ENCODE assay signal across 30 mouse cellular contexts in the genomic region with DNA sequence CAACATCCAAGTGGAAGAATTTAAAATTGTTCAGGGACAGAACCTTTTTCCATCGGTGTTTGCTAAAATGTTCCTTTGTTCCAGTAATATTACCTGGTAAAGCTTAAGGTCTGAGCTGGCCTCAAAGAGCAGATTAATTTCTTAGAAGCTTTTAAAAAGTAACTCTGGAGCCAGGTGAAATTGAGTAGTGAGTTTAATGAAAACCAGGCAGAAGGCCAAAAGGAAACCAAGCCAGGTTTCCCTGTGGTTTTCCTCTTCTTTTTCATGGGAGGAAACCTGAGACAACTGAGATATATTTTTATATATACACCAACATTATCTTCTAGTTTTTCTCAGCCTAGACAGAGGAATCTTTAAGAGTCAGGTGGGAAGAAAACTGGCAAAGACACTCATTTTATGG. TPM values are rescaled to one million over a fixed set of nuclear protein-coding genes. Genes with fewer than 3 reads are reported as not detected.
DNase-seq lines count a peak whose midpoint lies in the region; ATAC-seq and TF ChIP-seq lines count a peak whose summit lies in the region.
"Had no signal": no experiment of that assay in that cellular context is flagged by ENCODE, and none has a peak within 500 bp of the region (broad histone marks: within the 10 kb centered on the region; RNA-seq: fewer than 3 reads in every experiment).

No protein-coding gene starts in this region.

- TF ChIP-seq POLR2A in kidney, adult 2 months (IDR thresholded peaks at IDR 0.05; ENCODE audit: low read depth, low read length), result no peak

- 48% methylated on average over 1 of the region's 1 CpGs for WGBS in kidney, adult 2 months
- WGBS in embryonic facial prominence, embryonic 11.5 days, result 68% methylated on average over 1 of the region's 1 CpGs
- WGBS in limb, embryonic 12.5 days, result 38% methylated on average over 1 of the region's 1 CpGs

- H3K4me3 ChIP-seq in kidney, adult 2 months (ENCODE audit: insufficient read depth, low read depth, low read length), result no peak overlapping the region
- H3K4me3 ChIP-seq in embryonic facial prominence, embryonic 11.5 days (ENCODE audit: low read depth, low read length), result no peak overlapping the region
- no peak overlapping the region for H3K4me3 ChIP-seq in limb, embryonic 12.5 days (replicated peaks)
- H3K4me3 ChIP-seq: erythroblast, embryonic 14.5 days; heart, embryonic 10.5 days; heart, embryonic 15.5 days; layer of hippocampus, adult 2 months; myocyte; neural tube, embryonic 12.5 days had no signal

- H3K4me2 ChIP-seq in embryonic facial prominence, embryonic 11.5 days (ENCODE audit: low read depth, low read length), result no peak overlapping the region
- no peak overlapping the region for H3K4me2 ChIP-seq in limb, embryonic 12.5 days
- H3K4me2 ChIP-seq: heart, embryonic 15.5 days; midbrain, embryonic 11.5 days; neural tube, embryonic 12.5 days had no signal

- H3K9me3 ChIP-seq in embryonic facial prominence, embryonic 11.5 days (replicated peaks; ENCODE audit: control insufficient read depth, low read length), result no peaks in the 10 kb centered on the region
- no peaks in the 10 kb centered on the region for H3K9me3 ChIP-seq in limb, embryonic 12.5 days
- H3K9me3 ChIP-seq: heart, embryonic 10.5 days; heart, embryonic 15.5 days; neural tube, embryonic 12.5 days had no signal

- no peaks in the 10 kb centered on the region for H3K27me3 ChIP-seq in kidney, adult 2 months (replicated peaks; ENCODE audit: control insufficient read depth, insufficient read depth, low read length)
- no peaks in the 10 kb centered on the region for H3K27me3 ChIP-seq in embryonic facial prominence, embryonic 11.5 days (ENCODE audit: control insufficient read depth, insufficient read depth, low read length)
- no peaks in the 10 kb centered on the region for H3K27me3 ChIP-seq in limb, embryonic 12.5 days
- H3K27me3 ChIP-seq: heart, embryonic 15.5 days; neural tube, embryonic 12.5 days had no signal

- ATAC-seq in embryonic facial prominence, embryonic 11.5 days (replicated peaks; ENCODE audit: insufficient number of reproducible peaks, low FRiP score, low TSS enrichment, low read depth), result no peak
- ATAC-seq in limb, embryonic 12.5 days (ENCODE audit: insufficient number of reproducible peaks, insufficient read depth, low FRiP score, low TSS enrichment, low read depth), result no peak
- ATAC-seq in cerebellum, adult (ENCODE audit: insufficient number of reproducible peaks, low FRiP score, low TSS enrichment), result no peak
- ATAC-seq: CD4-positive, CD25-positive, alpha-beta regulatory T cell, adult 4 months; forebrain, postnatal 0 days; hindbrain, embryonic 16.5 days; midbrain, embryonic 16.5 days had no signal

- H3K9ac ChIP-seq in embryonic facial prominence, embryonic 11.5 days (replicated peaks; ENCODE audit: low read length), result no peak overlapping the region
- no peak overlapping the region for H3K9ac ChIP-seq in limb, embryonic 12.5 days (replicated peaks)
- H3K9ac ChIP-seq: forebrain, postnatal 0 days; heart, embryonic 15.5 days; liver, embryonic 14.5 days; neural tube, embryonic 12.5 days had no signal

- no peak overlapping the region for H3K27ac ChIP-seq in kidney, adult 2 months (ENCODE audit: insufficient read depth, low read depth, low read length)
- H3K27ac ChIP-seq in embryonic facial prominence, embryonic 11.5 days (replicated peaks; ENCODE audit: low read depth, low read length), result no peak overlapping the region
- peak overlapping the region; percentile 84 for H3K27ac ChIP-seq in limb, embryonic 12.5 days
- H3K27ac ChIP-seq: heart, embryonic 10.5 days; layer of hippocampus, adult 2 months; liver, embryonic 14.5 days; neural tube, embryonic 12.5 days; stomach, postnatal 0 days had no signal

- peaks cover 8% of the 10 kb centered on the region for H3K36me3 ChIP-seq in kidney, adult 2 months (ENCODE audit: control insufficient read depth, insufficient read depth, low read length)
- H3K36me3 ChIP-seq in embryonic facial prominence, embryonic 11.5 days (replicated peaks; ENCODE audit: control insufficient read depth, insufficient read depth, low read depth, low read length), result no peaks in the 10 kb centered on the region; the same call in none of the 2 replicates
- H3K36me3 ChIP-seq in limb, embryonic 12.5 days, result peaks cover 93% of the 10 kb centered on the region

- H3K4me1 ChIP-seq in kidney, adult 2 months (ENCODE audit: control insufficient read depth, insufficient read depth, low read length), result peaks cover 15% of the 10 kb centered on the region
- no peaks in the 10 kb centered on the region for H3K4me1 ChIP-seq in embryonic facial prominence, embryonic 11.5 days (ENCODE audit: control insufficient read depth, insufficient read depth, low read length)
- H3K4me1 ChIP-seq in limb, embryonic 12.5 days (replicated peaks), result peaks cover 17% of the 10 kb centered on the region
- H3K4me1 ChIP-seq: heart, embryonic 10.5 days; neural tube, embryonic 12.5 days had no signal

- no peak for TF ChIP-seq CTCF in kidney, adult 2 months (conservative IDR thresholded peaks at IDR 0.05; ENCODE audit: insufficient read depth, insufficient read length, low read depth, low read length)

- DNase-seq in kidney, adult 2 months, result peak; percentile 77
- DNase-seq in kidney, postnatal 10 days, result no peak
- peak; percentile 44 for DNase-seq in 3T3-L1 (ENCODE audit: low read depth, low spot score)
- peak; percentile 33 for DNase-seq in embryonic facial prominence, embryonic 11.5 days (ENCODE audit: low spot score)
- DNase-seq in layer of hippocampus, adult 9-10 months (ENCODE audit: low spot score), result no peak
- DNase-seq in retina, embryonic 14.5 days (ENCODE audit: low spot score), result no peak
- DNase-seq: adrenal gland, postnatal 25 days; forebrain, postnatal 0 days; gastrocnemius, postnatal 10 days; kidney, adult 8-10 months; kidney, postnatal 14 days; lung, adult 2 months; lung, postnatal 10 days; right cerebral cortex, postnatal 4 days; thymus, adult 2 months; thymus, postnatal 4 days had no signal

RNA-seq across cellular contexts. Expression of gene Dld, which starts 29.7 kb away (rescaled TPM):
- 50.6 and 72.5 TPM in 2 replicates for polyA plus RNA-seq in kidney, adult 2 months (2012; rRNA removed)
- polyA plus RNA-seq in embryonic facial prominence, embryonic 11.5 days (2014; fragmentation: Nextera tagmentation; extraction: Ambion mirVana), result 187 and 216 TPM in 2 replicates
- 160 and 167 TPM in 2 replicates for polyA plus RNA-seq in limb, embryonic 12.5 days (2016; fragmentation: Nextera tagmentation; extraction: Ambion mirVana)

RNA-seq across cellular contexts. Expression of gene Lamb1, which starts 56.5 kb away (rescaled TPM):
- polyA plus RNA-seq in kidney, adult 2 months (2012; rRNA removed), result 41.0 and 46.5 TPM in 2 replicates
- polyA plus RNA-seq in embryonic facial prominence, embryonic 11.5 days (2014; fragmentation: Nextera tagmentation; extraction: Ambion mirVana), result 42.0 and 42.6 TPM in 2 replicates
- polyA plus RNA-seq in limb, embryonic 12.5 days (2016; fragmentation: Nextera tagmentation; extraction: Ambion mirVana), result 60.4 and 64.8 TPM in 2 replicates
- polyA plus RNA-seq: CD4-positive, CD25-positive, alpha-beta regulatory T cell, adult 4 months had no signal

Comparison
In these comparisons a context has a peak if more than half of its experiments do, and no peak if none do; other contexts are left out.
1. DNase-seq: peak in kidney, adult 2 months (single experiment), 3T3-L1 (single experiment) and embryonic facial prominence, embryonic 11.5 days (single experiment); none in kidney, postnatal 10 days (single experiment), layer of hippocampus, adult 9-10 months (single experiment) and retina, embryonic 14.5 days (single experiment).